ENCODE assay signal across 8 mouse cellular contexts in genomic region chr13:94596386-94597033, GRCm38 (mm10).
DNase-seq lines count a peak whose midpoint lies in the region; ATAC-seq and TF ChIP-seq lines count a peak whose summit lies in the region.

No protein-coding gene starts in this region.

- H3K4me1 ChIP-seq in kidney, postnatal 0 days (replicated peaks; ENCODE audit: insufficient read depth, low read length): peaks cover 10% of the 10 kb centered on the region; the same call in 1 of the 2 replicates
- H3K4me1 ChIP-seq in embryonic facial prominence, embryonic 12.5 days: peaks cover 7% of the 10 kb centered on the region
- H3K4me1 ChIP-seq in hindbrain, postnatal 0 days (ENCODE audit: insufficient read depth, low read length): no peaks in the 10 kb centered on the region
- peaks cover 9% of the 10 kb centered on the region for H3K4me1 ChIP-seq in neural tube, embryonic 12.5 days

- no peak overlapping the region for H3K27ac ChIP-seq in kidney, postnatal 0 days
- H3K27ac ChIP-seq in embryonic facial prominence, embryonic 12.5 days: no peak overlapping the region
- H3K27ac ChIP-seq in hindbrain, postnatal 0 days: no peak overlapping the region
- H3K27ac ChIP-seq in neural tube, embryonic 12.5 days: no peak overlapping the region

- H3K9me3 ChIP-seq in kidney, postnatal 0 days (replicated peaks; ENCODE audit: low read length): no peaks in the 10 kb centered on the region
- H3K9me3 ChIP-seq in embryonic facial prominence, embryonic 12.5 days: no peaks in the 10 kb centered on the region
- no peaks in the 10 kb centered on the region for H3K9me3 ChIP-seq in hindbrain, postnatal 0 days (ENCODE audit: low read length)
- H3K9me3 ChIP-seq in neural tube, embryonic 12.5 days: no peaks in the 10 kb centered on the region

- no peak for ATAC-seq in kidney, postnatal 0 days (replicated peaks; ENCODE audit: low FRiP score, low read depth)
- no peak for ATAC-seq in embryonic facial prominence, embryonic 12.5 days (ENCODE audit: insufficient number of reproducible peaks, insufficient read depth, low FRiP score, low TSS enrichment)
- ATAC-seq in hindbrain, postnatal 0 days: no peak
- peak; percentile 77 for ATAC-seq in neural tube, embryonic 12.5 days (ENCODE audit: low FRiP score, low read depth)

- 6% methylated on average over 20 of the region's 20 CpGs for WGBS in kidney, postnatal 0 days
- WGBS in embryonic facial prominence, embryonic 12.5 days: 9% methylated on average over 20 of the region's 20 CpGs
- WGBS in hindbrain, postnatal 0 days: 15% methylated on average over 20 of the region's 20 CpGs
- WGBS in neural tube, embryonic 12.5 days: 8% methylated on average over 20 of the region's 20 CpGs

- no peak overlapping the region for H3K9ac ChIP-seq in kidney, postnatal 0 days (ENCODE audit: low read depth, low read length)
- no peak overlapping the region for H3K9ac ChIP-seq in embryonic facial prominence, embryonic 12.5 days
- H3K9ac ChIP-seq in hindbrain, postnatal 0 days (replicated peaks; ENCODE audit: low read length): no peak overlapping the region
- no peak overlapping the region for H3K9ac ChIP-seq in neural tube, embryonic 12.5 days

- peaks cover 45% of the 10 kb centered on the region for H3K27me3 ChIP-seq in kidney, postnatal 0 days (ENCODE audit: insufficient read depth, low read length)
- H3K27me3 ChIP-seq in embryonic facial prominence, embryonic 12.5 days: peaks cover 67% of the 10 kb centered on the region
- peaks cover 88% of the 10 kb centered on the region for H3K27me3 ChIP-seq in hindbrain, postnatal 0 days (ENCODE audit: insufficient read depth, low read length)
- H3K27me3 ChIP-seq in neural tube, embryonic 12.5 days (replicated peaks): peaks cover 97% of the 10 kb centered on the region

- H3K4me3 ChIP-seq in kidney, postnatal 0 days (replicated peaks; ENCODE audit: low read depth, low read length): peak overlapping the region; percentile 26
- peak overlapping the region; percentile 36 for H3K4me3 ChIP-seq in embryonic facial prominence, embryonic 12.5 days
- peak overlapping the region; percentile 26 for H3K4me3 ChIP-seq in hindbrain, postnatal 0 days (ENCODE audit: low read length)
- H3K4me3 ChIP-seq in neural tube, embryonic 12.5 days: no peak overlapping the region

- DNase-seq in kidney, postnatal 0 days (ENCODE audit: low spot score): peak; percentile 18
- DNase-seq in kidney, adult 9 months: no peak
- DNase-seq in hindbrain, postnatal 0 days (ENCODE audit: low spot score): no peak
- no peak for DNase-seq in left cerebral cortex, adult 9 months (ENCODE audit: low spot score in 2 of 2)
- no peak for DNase-seq in thymus, postnatal 25 days
- no peak for DNase-seq in left cerebral cortex, adult 8-10 months (ENCODE audit: low spot score in 2 of 2)

- TF ChIP-seq CTCF in kidney, postnatal 0 days (IDR thresholded peaks at IDR 0.05; ENCODE audit: low read depth): no peak
- TF ChIP-seq CTCF in hindbrain, postnatal 0 days (IDR thresholded peaks at IDR 0.05; ENCODE audit: low read depth): no peak

- H3K4me2 ChIP-seq in kidney, postnatal 0 days (ENCODE audit: low read length): peak overlapping the region; percentile 52
- H3K4me2 ChIP-seq in embryonic facial prominence, embryonic 12.5 days (replicated peaks): peak overlapping the region; percentile 52
- H3K4me2 ChIP-seq in hindbrain, postnatal 0 days (ENCODE audit: low read depth, low read length): peak overlapping the region; percentile 41; the same call in 1 of the 2 replicates
- peak overlapping the region; percentile 54 for H3K4me2 ChIP-seq in neural tube, embryonic 12.5 days (replicated peaks)

- H3K36me3 ChIP-seq in kidney, postnatal 0 days (ENCODE audit: insufficient read depth, low read length): no peaks in the 10 kb centered on the region
- no peaks in the 10 kb centered on the region for H3K36me3 ChIP-seq in embryonic facial prominence, embryonic 12.5 days
- no peaks in the 10 kb centered on the region for H3K36me3 ChIP-seq in hindbrain, postnatal 0 days (ENCODE audit: insufficient read depth, low read length)
- H3K36me3 ChIP-seq in neural tube, embryonic 12.5 days: no peaks in the 10 kb centered on the region
